Mouse (Mus musculus): ENCODE results near the gene Colgalt1.

Colgalt1 gene

GRCm38 (mm10) chr8:71659751-71660150 is 49.0 kb downstream of the Colgalt1 start:
- H3K36me3 ChIP-seq (ENCODE audit: insufficient read depth, low read length): peaks cover 44% of the 10 kb centered on the region
- peaks cover 40% of the 10 kb centered on the region for H3K27me3 ChIP-seq (ENCODE audit: insufficient read depth, low read length)
- TF ChIP-seq CTCF (conservative IDR thresholded peaks at IDR 0.05; ENCODE audit: low read length) (no peak), POU5F1 (IDR thresholded peaks at IDR 0.05; ENCODE audit: borderline replicate concordance, low read length) (no peak), NANOG (IDR thresholded peaks at IDR 0.05; ENCODE audit: borderline replicate concordance, low read length) (no peak)
- no peak overlapping the region for H3K4me3 ChIP-seq (replicated peaks; ENCODE audit: low read length)
- H3K4me1 ChIP-seq (replicated peaks; ENCODE audit: low read depth, low read length): peaks cover 58% of the 10 kb centered on the region
- H3K9me3 ChIP-seq (ENCODE audit: low read length): no peaks in the 10 kb centered on the region

- Histone ChIP-seq H3K27me3 (ENCODE audit: insufficient read depth, low read length) (peaks cover 32% of the 10 kb centered on the region), H3K9me3 (ENCODE audit: low read length) (no peaks in the 10 kb centered on the region), H3K36me3 (ENCODE audit: insufficient read depth, low read length) (peaks cover 44% of the 10 kb centered on the region), H3K4me1 (replicated peaks; ENCODE audit: low read depth, low read length) (peaks cover 57% of the 10 kb centered on the region), H3K4me3 (replicated peaks; ENCODE audit: low read length) (peak overlapping the region; percentile 59)
- TF ChIP-seq CTCF (conservative IDR thresholded peaks at IDR 0.05; ENCODE audit: low read length) (peak; percentile 80), NANOG (IDR thresholded peaks at IDR 0.05; ENCODE audit: borderline replicate concordance, low read length) (no peak), POU5F1 (IDR thresholded peaks at IDR 0.05; ENCODE audit: borderline replicate concordance, low read length) (no peak)
Measured at GRCm38 (mm10) chr8:71660325-71661120, 49.7 kb downstream of the Colgalt1 start.

- Histone ChIP-seq H3K9me3 (ENCODE audit: low read length) (no peaks in the 10 kb centered on the region), H3K4me3 (replicated peaks; ENCODE audit: low read length) (peak overlapping the region; percentile 72), H3K27me3 (ENCODE audit: insufficient read depth, low read length) (peaks cover 1% of the 10 kb centered on the region; the same call in 1 of the 2 replicates), H3K4me1 (replicated peaks; ENCODE audit: low read depth, low read length) (peaks cover 83% of the 10 kb centered on the region), H3K36me3 (ENCODE audit: insufficient read depth, low read length) (peaks cover 32% of the 10 kb centered on the region)
- TF ChIP-seq CTCF (conservative IDR thresholded peaks at IDR 0.05; ENCODE audit: low read length) (no peak), POU5F1 (IDR thresholded peaks at IDR 0.05; ENCODE audit: borderline replicate concordance, low read length) (no peak), NANOG (IDR thresholded peaks at IDR 0.05; ENCODE audit: borderline replicate concordance, low read length) (no peak)
Measured at GRCm38 (mm10) chr8:71665331-71666130, 54.7 kb downstream of the Colgalt1 start.

DNA sequence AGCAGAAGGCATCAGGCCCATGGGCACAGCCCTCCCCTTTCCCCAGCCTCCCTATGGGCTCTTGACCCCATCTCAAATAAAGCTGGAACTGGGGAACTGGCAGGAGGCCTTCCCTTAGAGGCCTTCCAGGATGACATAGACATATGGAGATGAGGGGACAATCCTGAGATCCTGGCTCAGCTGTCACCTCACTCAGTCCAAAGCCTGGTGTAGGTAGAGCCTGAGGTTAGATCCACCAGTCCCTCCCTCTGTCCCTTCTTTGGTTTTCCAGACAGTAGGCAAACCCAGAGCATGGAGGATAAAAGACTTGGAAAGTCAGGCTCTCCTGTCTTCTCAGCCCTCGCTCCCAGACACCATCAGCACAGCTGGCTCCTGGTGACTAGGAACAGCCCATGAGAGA is 56.1 kb downstream of the Colgalt1 start:
- Histone ChIP-seq H3K4me3 (replicated peaks; ENCODE audit: low read length) (peak overlapping the region; percentile 72; the same call in 1 of the 2 replicates), H3K36me3 (ENCODE audit: insufficient read depth, low read length) (peaks cover 27% of the 10 kb centered on the region), H3K9me3 (ENCODE audit: low read length) (no peaks in the 10 kb centered on the region), H3K4me1 (replicated peaks; ENCODE audit: low read depth, low read length) (peaks cover 79% of the 10 kb centered on the region), H3K27me3 (ENCODE audit: insufficient read depth, low read length) (no peaks in the 10 kb centered on the region)
- no peak for TF ChIP-seq POU5F1 (IDR thresholded peaks at IDR 0.05; ENCODE audit: borderline replicate concordance, low read length)
- TF ChIP-seq CTCF (conservative IDR thresholded peaks at IDR 0.05; ENCODE audit: low read length): no peak
- no peak for TF ChIP-seq NANOG (IDR thresholded peaks at IDR 0.05; ENCODE audit: borderline replicate concordance, low read length)

GRCm38 (mm10) chr8:71667256-71667655 is 56.5 kb downstream of the Colgalt1 start:
- Histone ChIP-seq H3K36me3 (ENCODE audit: insufficient read depth, low read length) (peaks cover 23% of the 10 kb centered on the region), H3K4me3 (replicated peaks; ENCODE audit: low read length) (no peak overlapping the region), H3K27me3 (ENCODE audit: insufficient read depth, low read length) (no peaks in the 10 kb centered on the region), H3K4me1 (replicated peaks; ENCODE audit: low read depth, low read length) (peaks cover 79% of the 10 kb centered on the region), H3K9me3 (ENCODE audit: low read length) (no peaks in the 10 kb centered on the region)
- TF ChIP-seq NANOG (IDR thresholded peaks at IDR 0.05; ENCODE audit: borderline replicate concordance, low read length) (no peak), CTCF (conservative IDR thresholded peaks at IDR 0.05; ENCODE audit: low read length) (no peak), POU5F1 (IDR thresholded peaks at IDR 0.05; ENCODE audit: borderline replicate concordance, low read length) (no peak)

DNA sequence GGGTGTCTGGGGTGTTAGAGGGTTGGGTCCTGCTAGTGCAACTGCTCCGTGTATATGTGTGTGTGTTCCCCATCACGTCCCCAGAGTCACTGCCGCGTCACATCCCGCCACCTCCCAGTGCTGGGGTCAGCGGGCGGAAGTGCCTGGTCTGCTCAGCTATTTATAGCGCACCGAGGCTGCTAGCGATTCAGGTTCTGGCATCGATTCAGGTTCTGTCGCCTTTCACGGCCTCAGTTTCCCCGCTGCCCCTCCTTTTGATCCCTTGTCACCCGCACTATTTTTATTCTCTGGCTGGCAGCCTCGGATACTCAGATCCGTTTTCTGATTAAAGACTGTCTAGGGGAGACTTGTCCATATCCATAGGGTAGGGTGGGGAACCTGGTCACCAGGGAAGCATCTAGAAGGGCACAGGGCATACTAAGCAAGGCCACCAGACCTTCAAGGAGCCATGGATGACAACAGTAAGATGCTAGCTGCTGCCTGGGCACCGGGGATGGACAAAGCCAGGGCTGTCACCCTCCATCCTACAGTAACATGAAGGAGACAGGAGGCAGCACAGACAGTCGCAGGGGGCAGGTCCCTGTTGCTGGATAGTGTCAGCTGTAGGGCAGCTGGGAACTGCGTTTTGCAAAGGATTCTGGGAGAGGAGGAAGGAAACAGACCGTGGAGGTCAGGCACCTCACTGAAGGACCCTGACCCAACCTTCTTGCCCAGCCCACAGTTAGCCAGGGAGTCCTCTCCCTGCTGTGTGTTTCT is 57.6 kb downstream of the Colgalt1 start:
- H3K9me3 ChIP-seq (ENCODE audit: low read length): no peaks in the 10 kb centered on the region
- peak overlapping the region; percentile 62 for H3K4me3 ChIP-seq (replicated peaks; ENCODE audit: low read length)
- peaks cover 80% of the 10 kb centered on the region for H3K4me1 ChIP-seq (replicated peaks; ENCODE audit: low read depth, low read length)
- no peak for TF ChIP-seq CTCF (conservative IDR thresholded peaks at IDR 0.05; ENCODE audit: low read length)
- no peak for TF ChIP-seq NANOG (IDR thresholded peaks at IDR 0.05; ENCODE audit: borderline replicate concordance, low read length)
- no peak for TF ChIP-seq POU5F1 (IDR thresholded peaks at IDR 0.05; ENCODE audit: borderline replicate concordance, low read length)
- peaks cover 11% of the 10 kb centered on the region for H3K36me3 ChIP-seq (ENCODE audit: insufficient read depth, low read length)
- no peaks in the 10 kb centered on the region for H3K27me3 ChIP-seq (ENCODE audit: insufficient read depth, low read length)

DNA sequence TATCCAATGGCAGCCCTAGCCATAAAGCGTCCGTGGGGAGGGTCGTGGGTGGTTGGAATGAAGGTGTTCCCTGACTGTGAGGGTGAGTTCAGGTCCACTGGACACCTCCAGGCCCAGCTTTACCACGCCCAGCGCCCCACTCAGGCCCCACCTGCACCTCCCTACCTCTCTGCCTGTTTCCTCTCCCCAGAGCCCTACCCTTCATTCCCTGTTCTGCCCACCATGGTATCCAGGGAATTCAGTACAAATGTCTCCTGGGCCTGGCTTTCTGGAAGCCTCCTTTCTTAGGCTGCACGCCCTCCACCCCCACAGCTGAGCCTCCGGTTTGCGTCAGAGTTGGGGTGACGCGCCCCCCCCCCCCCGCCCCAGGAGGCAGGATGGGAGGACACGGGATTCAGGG is 59.4 kb downstream of the Colgalt1 start:
- TF ChIP-seq CTCF (conservative IDR thresholded peaks at IDR 0.05; ENCODE audit: low read length): no peak

More for the DNA sequence above, 59.4 kb downstream of the Colgalt1 start:
- H3K36me3 ChIP-seq (ENCODE audit: insufficient read depth, low read length): no peaks in the 10 kb centered on the region
- H3K4me1 ChIP-seq (replicated peaks; ENCODE audit: low read depth, low read length): peaks cover 79% of the 10 kb centered on the region
- no peaks in the 10 kb centered on the region for H3K27me3 ChIP-seq (ENCODE audit: insufficient read depth, low read length)
- H3K4me3 ChIP-seq (replicated peaks; ENCODE audit: low read length): peak overlapping the region; percentile 96
- H3K9me3 ChIP-seq (ENCODE audit: low read length): no peaks in the 10 kb centered on the region
